Mouse (Mus musculus) liver (tissue): Measurements from ENCODE around the gene Gm7145.
"Not testable (repeated sequence)": the region's sequence is repeated elsewhere in the genome, so short reads cannot be mapped to it uniquely, and the experiment has no call there.

Experiments
- DNase-seq: peaks from one replicate; pipeline ENCODE4 v3.0.0-alpha.2; 2020; ENCODE audit warnings: mixed read lengths

Gm7145 gene

GRCm38 (mm10) chr1:117965639-117966038, at the start of gene Gm7145:
Gm7145 (plus strand) TSS chr1:117965939.
- no peak for DNase-seq

DNA sequence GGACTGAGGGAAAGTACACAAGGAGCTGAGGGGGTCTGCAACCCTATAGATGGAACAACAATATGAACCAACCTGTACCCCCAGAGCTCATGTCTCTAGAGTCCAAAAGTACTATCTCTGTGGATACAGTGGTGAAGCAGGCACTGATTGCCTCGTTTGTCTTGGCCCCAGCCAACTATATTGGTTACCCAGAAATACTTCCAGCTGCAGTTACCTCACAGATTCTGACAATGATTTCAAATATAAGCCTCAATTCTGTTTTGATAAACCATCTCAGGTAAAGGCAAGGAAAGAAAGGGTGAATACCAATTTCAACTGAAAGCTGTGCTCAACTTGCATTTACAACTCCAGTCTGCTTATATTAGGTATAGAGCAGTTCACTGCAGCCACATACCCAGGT, 38.0 kb upstream of the Gm7145 start, which contains the start of gene Gm28168:
Gene Gm28168, plus strand, starts transcription at position 301 of the 400 bp plus-strand sequence.
- DNase-seq, result not testable (repeated sequence)

- not testable (repeated sequence) for DNase-seq
These were observed 38.1 kb downstream of the Gm7145 start for GRCm38 (mm10) chr1:118003876-118004275.

DNA sequence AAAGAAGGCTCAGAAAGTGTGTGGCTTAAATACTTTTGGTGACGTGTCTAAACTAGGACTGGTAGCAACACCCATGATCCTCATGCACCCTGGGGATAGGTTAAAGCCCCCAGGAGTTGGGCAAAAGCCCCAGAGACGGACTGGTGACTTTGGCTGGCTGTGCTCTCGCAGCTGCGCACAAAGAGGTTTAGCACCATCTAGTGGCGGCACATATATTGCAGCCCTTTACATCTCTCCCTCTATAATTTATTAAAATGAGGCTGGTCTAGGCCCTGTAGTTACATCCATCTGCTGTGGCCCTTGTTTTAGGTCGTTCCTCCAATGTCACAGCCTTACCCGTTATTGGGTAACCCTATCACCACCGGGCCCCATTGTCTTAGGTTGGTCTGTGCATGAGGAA, 47.0 kb downstream of the Gm7145 start:
- DNase-seq, result not testable (repeated sequence)
